Mouse (Mus musculus) small intestine, adult 2 months (tissue): ENCODE results near the gene Psen1. TPM values are rescaled to one million over a fixed set of nuclear protein-coding genes. Genes with fewer than 3 reads are reported as not detected.

Source experiments
- H3K27ac ChIP-seq: fragments of 200-500 bp; 2 replicates; pipeline ENCODE4 v1.5.1; 2012; ENCODE audit warnings: low read depth, low read length, control low read depth, inconsistent platforms; ENCODE audit not compliant: insufficient read depth
- H3K27me3 ChIP-seq: fragments of 200-500 bp; 2 replicates; pipeline ENCODE4 v1.6.1; 2012; ENCODE audit warnings: mild to moderate bottlenecking, moderate library complexity, low read length, inconsistent platforms; ENCODE audit not compliant: control insufficient read depth, insufficient read depth
- H3K36me3 ChIP-seq: fragments of 200-500 bp; 2 replicates; pipeline ENCODE4 v1.6.1; 2012; ENCODE audit warnings: mild to moderate bottlenecking, low read length, control low read depth, inconsistent platforms; ENCODE audit not compliant: control insufficient read depth, insufficient read depth
- H3K4me1 ChIP-seq: fragments of 200-500 bp; 2 replicates; pipeline ENCODE4 v1.6.1; 2012; ENCODE audit warnings: low read length, inconsistent platforms, mixed read lengths; ENCODE audit not compliant: control insufficient read depth, insufficient read depth, insufficient read length
- H3K4me3 ChIP-seq: fragments of 200-500 bp; 2 replicates; pipeline ENCODE4 v1.5.1; 2012; ENCODE audit warnings: low read depth, mild to moderate bottlenecking, control low read depth, inconsistent platforms, low read length, moderate library complexity
- CTCF ChIP-seq: fragments of 200-500 bp; IDR thresholded peaks from 2 replicates; pipeline ENCODE4 v1.5.1; 2012; ENCODE audit warnings: low read depth, mild to moderate bottlenecking, control low read depth, inconsistent platforms, low read length, moderate library complexity, mixed read lengths; ENCODE audit not compliant: insufficient replicate concordance, insufficient read length; ENCODE audit errors: extremely low read depth
- POLR2A ChIP-seq: fragments of 200-500 bp; IDR thresholded peaks from 2 replicates; pipeline ENCODE4 v1.6.1; 2012; ENCODE audit warnings: low read depth, mild to moderate bottlenecking, control low read depth, inconsistent platforms, low read length, moderate library complexity
- WGBS: fragments of 180-500 bp; shearing (Covaris S2); methylation state at CpG from one replicate; pipeline ENCODE4 v1.1.7; 2018; 5-methylcytosine and 5-hydroxymethylcytosine counted together
- polyA plus RNA-seq: library from polyadenylated mRNA; depleted of rRNA; stranded (reverse); fragments of >200 nt; gene quantifications from 2 replicates; pipeline ENCODE4 v1.2.3, GENCODE M21; 2012; rRNA removed

Psen1 gene
- polyA plus RNA-seq, 1 experiment, result 35.2 TPM

GRCm38 (mm10) chr12:83775621-83776020 lies 87.7 kb downstream of the Psen1 start:
- Histone ChIP-seq H3K27ac (no peak overlapping the region), H3K4me3 (no peak overlapping the region), H3K4me1 (no peaks in the 10 kb centered on the region), H3K27me3 (no peaks in the 10 kb centered on the region), H3K36me3 (no peaks in the 10 kb centered on the region)
- TF ChIP-seq POLR2A, result no peak
- WGBS, result 87% methylated on average over 12 of the region's 12 CpGs

DNA sequence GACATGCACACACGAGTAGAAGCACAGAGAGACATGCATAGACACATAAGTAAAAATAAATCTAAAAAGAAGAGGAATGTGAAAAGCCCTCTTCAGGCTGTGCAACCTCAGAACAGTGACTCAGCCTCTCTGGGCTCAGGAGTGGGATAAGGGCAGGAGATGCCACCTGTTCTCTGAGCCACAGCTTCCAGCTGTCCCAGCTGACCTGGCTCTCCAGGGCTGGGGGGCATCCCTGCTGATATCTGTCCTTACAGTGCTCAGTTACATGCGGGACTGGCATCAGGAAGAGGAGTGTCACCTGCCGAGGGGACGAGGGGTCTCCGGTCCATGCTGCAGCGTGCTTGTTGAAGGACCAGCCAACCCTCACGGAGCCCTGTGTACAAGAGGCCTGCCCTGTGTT lies 88.8 kb downstream of the Psen1 start:
- no peak for TF ChIP-seq CTCF
- no peak for TF ChIP-seq POLR2A
- no peaks in the 10 kb centered on the region for H3K4me1 ChIP-seq
- no peaks in the 10 kb centered on the region for H3K36me3 ChIP-seq
- WGBS, result 88% methylated on average over 7 of the region's 7 CpGs
- no peak overlapping the region for H3K27ac ChIP-seq
- H3K4me3 ChIP-seq, result no peak overlapping the region
- no peaks in the 10 kb centered on the region for H3K27me3 ChIP-seq

DNA sequence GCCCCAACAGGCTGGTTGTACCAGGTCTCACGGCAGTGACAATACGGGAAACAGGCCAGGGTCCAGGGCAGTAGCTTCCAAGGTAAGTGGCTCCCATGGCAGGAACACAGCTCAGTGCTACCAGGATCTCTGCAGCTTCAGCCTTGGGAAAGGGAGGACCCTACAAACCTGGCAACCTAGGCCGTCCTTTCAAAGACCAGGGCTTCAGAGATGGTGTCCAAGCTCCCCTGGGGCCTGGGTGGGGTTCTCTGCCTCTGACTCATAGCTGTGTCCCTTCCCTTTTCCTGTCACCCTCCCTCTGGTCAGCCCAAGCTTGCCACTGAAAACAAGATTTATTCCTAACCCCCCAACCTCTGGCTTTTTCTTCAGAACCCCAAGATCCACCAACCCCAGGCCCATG lies 92.2 kb downstream of the Psen1 start:
- Histone ChIP-seq H3K4me3 (no peak overlapping the region), H3K4me1 (no peaks in the 10 kb centered on the region), H3K27ac (no peak overlapping the region), H3K36me3 (no peaks in the 10 kb centered on the region), H3K27me3 (no peaks in the 10 kb centered on the region)
- WGBS, result 92% methylated on average over 3 of the region's 3 CpGs
- no peak for TF ChIP-seq CTCF
- no peak for TF ChIP-seq POLR2A

- WGBS, result 76% methylated on average over 7 of the region's 7 CpGs
- Histone ChIP-seq H3K27me3 (no peaks in the 10 kb centered on the region), H3K27ac (no peak overlapping the region), H3K36me3 (no peaks in the 10 kb centered on the region), H3K4me3 (no peak overlapping the region), H3K4me1 (no peaks in the 10 kb centered on the region)
- no peak for TF ChIP-seq CTCF
- TF ChIP-seq POLR2A, result no peak
Measured at GRCm38 (mm10) chr12:83781204-83781603, 93.3 kb downstream of the Psen1 start.

DNA sequence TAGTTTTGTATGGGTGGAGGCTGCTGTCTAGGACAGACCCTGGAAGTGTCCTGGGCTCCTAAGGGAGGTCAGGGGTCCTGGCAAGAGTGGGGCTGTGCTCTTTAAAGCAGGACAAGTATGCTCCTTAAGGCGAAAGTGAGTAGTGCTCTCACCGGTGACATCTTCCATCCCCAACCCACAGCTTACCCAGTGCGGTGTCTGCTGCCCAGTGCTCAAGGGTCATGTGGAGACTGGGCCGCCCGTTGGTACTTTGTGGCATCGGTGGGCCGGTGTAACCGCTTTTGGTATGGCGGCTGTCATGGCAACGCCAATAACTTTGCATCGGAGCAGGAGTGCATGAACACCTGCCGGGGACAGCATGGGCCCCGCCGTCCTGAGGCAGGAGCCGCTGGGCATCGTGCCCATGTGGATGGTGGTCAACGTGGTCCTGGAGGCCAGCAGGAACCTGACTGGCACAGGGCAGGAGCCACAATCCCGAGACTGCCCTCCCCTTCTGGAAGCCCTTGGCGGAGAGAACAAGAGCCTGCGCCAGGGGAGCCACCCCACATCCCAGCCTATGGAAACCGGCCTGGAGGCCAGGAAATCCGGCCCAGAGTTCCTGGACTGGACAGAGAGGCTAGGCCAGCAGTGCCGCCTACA lies 93.8 kb downstream of the Psen1 start:
- H3K4me1 ChIP-seq, result no peaks in the 10 kb centered on the region
- H3K27me3 ChIP-seq, result no peaks in the 10 kb centered on the region
- H3K36me3 ChIP-seq, result no peaks in the 10 kb centered on the region
- WGBS, result 84% methylated on average over 23 of the region's 23 CpGs
- TF ChIP-seq CTCF, result no peak
- TF ChIP-seq POLR2A, result no peak
- no peak overlapping the region for H3K27ac ChIP-seq
- H3K4me3 ChIP-seq, result no peak overlapping the region

GRCm38 (mm10) chr12:83782669-83783068 lies 94.7 kb downstream of the Psen1 start:
- Histone ChIP-seq H3K4me1 (no peaks in the 10 kb centered on the region), H3K27me3 (no peaks in the 10 kb centered on the region), H3K36me3 (no peaks in the 10 kb centered on the region), H3K27ac (no peak overlapping the region), H3K4me3 (no peak overlapping the region)
- TF ChIP-seq CTCF (no peak), POLR2A (no peak)
- 92% methylated on average over 10 of the region's 10 CpGs for WGBS

Other genes with a start within 250 kb of the Psen1 start
- gene Dpf3, start 200.4 kb upstream of the Psen1 start, polyA plus RNA-seq, result 1.7 and 10.0 TPM in 2 replicates
- gene Dcaf4, start 167.7 kb upstream of the Psen1 start, polyA plus RNA-seq, result 4.7 and 9.3 TPM in 2 replicates
- 24.0 and 54.4 TPM in 2 replicates for gene Zfyve1, start 90.9 kb upstream of the Psen1 start, polyA plus RNA-seq
- 3.3 and 12.0 TPM in 2 replicates for gene Rbm25, start 56.9 kb upstream of the Psen1 start, polyA plus RNA-seq
- 6.7 and 11.7 TPM in 2 replicates for gene Papln, start 75.5 kb downstream of the Psen1 start, polyA plus RNA-seq
- 57.1 and 141 TPM in 2 replicates for gene Numb, start 233.8 kb downstream of the Psen1 start, polyA plus RNA-seq